Comparison of ENCODE assay signal across 18 mouse cellular contexts in the genomic region with DNA sequence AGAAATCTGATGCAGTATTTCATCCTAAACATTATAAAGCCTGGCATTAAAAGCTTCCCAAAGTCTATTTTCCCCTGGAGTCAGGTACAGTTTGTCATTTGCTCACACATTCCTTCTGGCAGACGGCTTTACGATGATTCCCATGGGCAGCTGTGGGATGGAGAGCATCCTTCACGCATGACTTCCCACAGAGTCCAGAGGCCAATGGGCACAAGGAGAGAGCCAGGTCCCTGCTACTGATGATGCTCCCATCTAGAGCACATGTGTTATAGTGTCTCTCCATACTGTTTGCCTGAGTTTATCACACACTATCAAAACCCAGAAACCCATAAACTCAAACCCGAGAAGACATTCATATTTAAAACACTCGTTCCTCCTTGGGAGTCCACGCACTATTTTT.
DNase-seq lines count a peak whose midpoint lies in the region; ATAC-seq lines count a peak whose summit lies in the region.
"Had no signal": no experiment of that assay in that cellular context is flagged by ENCODE, and none has a peak within 500 bp of the region (broad histone marks: within the 10 kb centered on the region; RNA-seq: fewer than 3 reads in every experiment).

No protein-coding gene starts in this region.

- peak; percentile 52 for DNase-seq in heart, adult 11 months
- DNase-seq in heart, postnatal 10 days = no peak
- peak; percentile 34 for DNase-seq in left cerebral cortex, postnatal 4 days
- no peak for DNase-seq in left cerebral cortex, postnatal 14 days (ENCODE audit: low spot score in 2 of 2)
- peak; percentile 26 to 38 for DNase-seq in kidney, postnatal 4 days
- DNase-seq in retina, postnatal 1 day = peak; percentile 78
- DNase-seq in urinary bladder, adult 18-20 months (ENCODE audit: low spot score in 2 of 2) = no peak
- DNase-seq: adrenal gland, postnatal 25 days; cerebellum, adult 9-10 months; gastrocnemius, adult 2 months; liver, postnatal 0 days; right cerebral cortex, postnatal 14 days; thymus, adult 2 months had no signal

- intact Hi-C loops in heart, postnatal 10 days (cut with DNase I) = no loop called here
- intact Hi-C loops in left cerebral cortex, postnatal 4 days (cut with DNase I) = no loop called here
- intact Hi-C loops in left cerebral cortex, postnatal 14 days (cut with DNase I) = no loop called here

- no peak for ATAC-seq in frontal cortex, adult (ENCODE audit: low TSS enrichment)
- ATAC-seq: CD4-positive, CD25-positive, alpha-beta regulatory T cell, adult 4 months; intestine, embryonic 16.5 days; liver, postnatal 0 days; lung, postnatal 0 days; midbrain, embryonic 13.5 days had no signal

Comparison
In these comparisons a context has a peak if more than half of its experiments do, and no peak if none do; other contexts are left out.
1. DNase-seq: peak in heart, adult 11 months (single experiment), left cerebral cortex, postnatal 4 days (single experiment), kidney, postnatal 4 days (2 of 2) and retina, postnatal 1 day (single experiment); none in heart, postnatal 10 days (0 of 2), left cerebral cortex, postnatal 14 days (0 of 2) and urinary bladder, adult 18-20 months (0 of 2).